Mouse (Mus musculus) embryonic stem cell, embryonic (primary cell): ENCODE measurements around the gene Dll3.

Source experiments
- CTCF ChIA-PET, 4 experiments: fragments of 300-600 bp in 2 of 4; fragments of 350-600 bp in 2 of 4; sonication (Branson Sonifier 250); formaldehyde crosslinking; loops; one replicate each; lab custom pipeline; 2022; ENCODE audit warnings: inconsistent platforms in 2 of 4; lab: Charles Lee
- POLR2A ChIA-PET, 4 experiments: fragments of 300-600 bp in 2 of 4; fragments of 350-600 bp in 2 of 4; sonication (Branson Sonifier 250); formaldehyde crosslinking; loops; one replicate each; lab custom pipeline; 2022; ENCODE audit warnings: antibody characterized with exemption in 4 of 4, inconsistent platforms in 1 of 4; lab: Charles Lee

The Dll3 gene

GRCm38 (mm10) chr7:28278279-28278652 lies 23.8 kb downstream of the Dll3 start:
- CTCF ChIA-PET: interaction anchor here in 3 of 4 experiments (0.5 to 4.1 kb wide), 9 partner anchors 9 to 635 kb away, joined by 3 to 17 read pairs (median 3); partner anchors contain the start of genes Eid2 (in 1 of the 3), Gmfg (in 1 of the 3) and Selenov (in 1 of the 3)
- POLR2A ChIA-PET: interaction anchor here in 2 of 4 experiments (0.6 to 3.1 kb wide), 9 partner anchors 8 to 106 kb away, joined by 3 to 11 read pairs (median 3); partner anchors contain the start of genes Selenov (in 2 of the 2), Dll3 (in 1 of the 2) and Supt5 (in 1 of the 2)

- POLR2A ChIA-PET: interaction anchor here in 2 of 4 experiments (0.6 to 3.6 kb wide), 15 partner anchors 9 to 115 kb away, joined by 3 to 13 read pairs (median 3); partner anchors contain the start of genes Selenov (in 2 of the 2), Dll3 (in 1 of the 2), Eid2 (in 1 of the 2) and Fbl (in 1 of the 2)
- CTCF ChIA-PET: interaction anchor here in 3 of 4 experiments (0.5 to 4.1 kb wide), 12 partner anchors 8 to 634 kb away, joined by 3 to 17 read pairs (median 3); partner anchors contain the start of genes Dll3 (in 1 of the 3), Eid2 (in 1 of the 3), Gmfg (in 1 of the 3) and Med29 (in 1 of the 3)
These were observed 24.3 kb downstream of the Dll3 start, which contains the start of gene Eid2b for GRCm38 (mm10) chr7:28277615-28278278. Eid2b (plus strand) TSS chr7:28277739.

GRCm38 (mm10) chr7:28277237-28277614 lies 24.8 kb downstream of the Dll3 start:
- ChIA-PET CTCF (interaction anchor here in 3 of 4 experiments (0.6 to 4.1 kb wide), 11 partner anchors 8 to 160 kb away, joined by 3 to 17 read pairs (median 3); partner anchors contain the start of genes Dll3 (in 1 of the 3), Eid2 (in 1 of the 3), Gmfg (in 1 of the 3) and Med29 (in 1 of the 3)), POLR2A (interaction anchor here in 2 of 4 experiments (0.6 to 3.6 kb wide), 18 partner anchors 9 to 115 kb away, joined by 3 to 22 read pairs (median 3); partner anchors contain the start of genes Med29 (in 2 of the 2), Paf1 (in 2 of the 2), Selenov (in 2 of the 2) and Dll3 (in 1 of the 2))

- POLR2A ChIA-PET: interaction anchor here in 2 of 4 experiments (0.8 to 2.1 kb wide), 4 partner anchors 79 to 122 kb away, joined by 3 to 6 read pairs (median 3); partner anchors contain the start of gene Rps16 (in 2 of the 2)
These were observed 30.3 kb downstream of the Dll3 start for GRCm38 (mm10) chr7:28271761-28272160.

GRCm38 (mm10) chr7:28269355-28269754 lies 32.7 kb downstream of the Dll3 start:
- POLR2A ChIA-PET: interaction anchor here in 2 of 4 experiments (0.5 to 1.7 kb wide), 6 partner anchors 22 to 1089 kb away, joined by 3 read pairs; partner anchors contain the start of genes Rps16 (in 1 of the 2), Selenov (in 1 of the 2) and Supt5 (in 1 of the 2)

More at GRCm38 (mm10) chr7:28271761-28272160, 30.3 kb downstream of the Dll3 start:
- CTCF ChIA-PET: interaction anchor here in 3 of 4 experiments (0.6 to 1.2 kb wide), 5 partner anchors 16 to 245 kb away, joined by 3 to 4 read pairs (median 3); partner anchors contain the start of genes Dll3 (in 1 of the 3) and Selenov (in 1 of the 3)

GRCm38 (mm10) chr7:28268576-28268975 lies 33.5 kb downstream of the Dll3 start:
- POLR2A ChIA-PET: interaction anchor here in 2 of 4 experiments (0.5 to 1.9 kb wide), 7 partner anchors 8 to 1088 kb away, joined by 3 to 7 read pairs (median 3); partner anchors contain the start of genes Eid2b (in 1 of the 2), Rps16 (in 1 of the 2) and Selenov (in 1 of the 2)
- CTCF ChIA-PET: interaction anchor here in 2 of 4 experiments (0.5 to 1.9 kb wide), 7 partner anchors 9 to 71 kb away, joined by 3 to 15 read pairs (median 3); partner anchors contain the start of gene Eid2b (in 2 of the 2)

More at GRCm38 (mm10) chr7:28269355-28269754, 32.7 kb downstream of the Dll3 start:
- CTCF ChIA-PET: interaction anchor here in 2 of 4 experiments (0.5 to 1.4 kb wide), 5 partner anchors 8 to 589 kb away, joined by 3 to 4 read pairs (median 3); partner anchors contain the start of gene Eid2b (in 1 of the 2)

- CTCF ChIA-PET: interaction anchor here (0.5 to 1.9 kb wide), 23 partner anchors 9 to 566 kb away, joined by 3 to 15 read pairs (median 4); partner anchors contain the start of genes Dll3 (in 1 of the 4) and Eid2b (in 1 of the 4)
- POLR2A ChIA-PET: interaction anchor here in 3 of 4 experiments (0.6 to 1.9 kb wide), 34 partner anchors 9 to 616 kb away, joined by 3 to 8 read pairs (median 4); partner anchors contain the start of genes Selenov (in 3 of the 3), Dll3 (in 2 of the 3), Rps16 (in 2 of the 3) and Eid2b (in 1 of the 3)
These were observed 34.0 kb downstream of the Dll3 start for GRCm38 (mm10) chr7:28268042-28268531.

GRCm38 (mm10) chr7:28267129-28268041 lies 34.7 kb downstream of the Dll3 start, which contains the start of gene Eid2:
Eid2 (plus strand) TSS chr7:28267881.
- ChIA-PET CTCF (interaction anchor here (0.6 to 1.9 kb wide), 20 partner anchors 10 to 566 kb away, joined by 3 to 15 read pairs (median 4); partner anchors contain the start of genes Dll3 (in 1 of the 4) and Eid2b (in 1 of the 4)), POLR2A (interaction anchor here in 3 of 4 experiments (0.5 to 1.9 kb wide), 35 partner anchors 10 to 859 kb away, joined by 3 to 8 read pairs (median 4); partner anchors contain the start of genes Rps16 (in 3 of the 3), Selenov (in 3 of the 3), Dll3 (in 2 of the 3) and Dyrk1b (in 1 of the 3))

- ChIA-PET CTCF (no interaction called here), POLR2A (interaction anchor here in 1 of 4 experiments (1.0 kb wide), 1 partner anchor 86 kb away, joined by 3 read pairs; no protein-coding TSS in a partner anchor)
These were observed 36.6 kb downstream of the Dll3 start for GRCm38 (mm10) chr7:28265391-28265790.

- ChIA-PET POLR2A (interaction anchor here in 3 of 4 experiments (0.6 to 1.0 kb wide), 3 partner anchors 84 to 113 kb away, joined by 3 read pairs; partner anchors contain the start of gene Dyrk1b (in 1 of the 3)), CTCF (interaction anchor here in 3 of 4 experiments (0.6 to 1.3 kb wide), 3 partner anchors 8 to 116 kb away, joined by 3 to 7 read pairs (median 3); no protein-coding TSS in a partner anchor)
These were observed 38.3 kb downstream of the Dll3 start for GRCm38 (mm10) chr7:28263786-28264185.

GRCm38 (mm10) chr7:28262861-28263260 lies 39.2 kb downstream of the Dll3 start:
- POLR2A ChIA-PET: no interaction called here

GRCm38 (mm10) chr7:28255476-28255875 lies 46.6 kb downstream of the Dll3 start:
- POLR2A ChIA-PET: interaction anchor here in 3 of 4 experiments (0.6 to 1.0 kb wide), 3 partner anchors 40 to 445 kb away, joined by 3 to 4 read pairs (median 3); partner anchors contain the start of gene Dll3 (in 1 of the 3)
- CTCF ChIA-PET: interaction anchor here (0.6 to 1.7 kb wide), 18 partner anchors 8 to 266 kb away, joined by 3 to 7 read pairs (median 3); partner anchors contain the start of genes Dyrk1b (in 1 of the 4), Eid2 (in 1 of the 4) and Eid2b (in 1 of the 4)

More at GRCm38 (mm10) chr7:28262861-28263260, 39.2 kb downstream of the Dll3 start:
- CTCF ChIA-PET: interaction anchor here in 1 of 4 experiments (1.3 kb wide), 1 partner anchor 115 kb away, joined by 3 read pairs; no protein-coding TSS in a partner anchor

- ChIA-PET POLR2A (no interaction called here), CTCF (interaction anchor here in 1 of 4 experiments (1.2 kb wide), 1 partner anchor 107 kb away, joined by 4 read pairs; no protein-coding TSS in a partner anchor)
These were observed 47.4 kb downstream of the Dll3 start for GRCm38 (mm10) chr7:28254591-28254990.

GRCm38 (mm10) chr7:28251976-28252375 lies 50.1 kb downstream of the Dll3 start:
- CTCF ChIA-PET: no interaction called here
- POLR2A ChIA-PET: no interaction called here

- ChIA-PET CTCF (interaction anchor here in 2 of 4 experiments (0.7 to 1.6 kb wide), 4 partner anchors 19 to 411 kb away, joined by 4 to 6 read pairs (median 4); partner anchors contain the start of gene Eid2 (in 1 of the 2)), POLR2A (interaction anchor here in 2 of 4 experiments (0.7 to 1.2 kb wide), 3 partner anchors 19 to 372 kb away, joined by 3 to 9 read pairs (median 5); partner anchors contain the start of gene Eid2 (in 1 of the 2))
These were observed 53.1 kb downstream of the Dll3 start for GRCm38 (mm10) chr7:28248957-28249356.
